Mouse (Mus musculus) limb, embryonic 10.5 days (tissue): ENCODE results near the gene Retn. TPM values are rescaled to one million over a fixed set of nuclear protein-coding genes. Genes with fewer than 3 reads are reported as not detected.

Experiments
- DNase-seq: peaks from one replicate; pipeline ENCODE4 v3.0.0-alpha.2; 2017; ENCODE audit warnings: low spot score
- H3K27ac ChIP-seq: fragments of 300-500 bp; sonication (generic); 2 replicates; pipeline ENCODE4 v1.5.1; 2016; ENCODE audit warnings: mild to moderate bottlenecking
- H3K27me3 ChIP-seq: fragments of 300-500 bp; sonication (generic); 2 replicates; pipeline ENCODE4 v1.6.1; 2016; ENCODE audit warnings: low read depth, mild to moderate bottlenecking; ENCODE audit not compliant: poor library complexity, severe bottlenecking
- H3K36me3 ChIP-seq: fragments of 300-500 bp; sonication (generic); 2 replicates; pipeline ENCODE4 v1.6.1; 2016; ENCODE audit warnings: mild to moderate bottlenecking, moderate library complexity
- H3K4me1 ChIP-seq: fragments of 300-500 bp; sonication (generic); 2 replicates; pipeline ENCODE4 v1.6.1; 2016
- H3K4me3 ChIP-seq: fragments of 300-500 bp; sonication (generic); 2 replicates; pipeline ENCODE4 v1.5.1; 2016; ENCODE audit warnings: mild to moderate bottlenecking, moderate library complexity
- H3K9me3 ChIP-seq: fragments of 300-500 bp; sonication (generic); replicated peaks from 2 replicates; pipeline ENCODE4 v1.6.1; 2016; ENCODE audit warnings: mild to moderate bottlenecking
- WGBS: fragments of 180-500 bp; shearing (Covaris S2); methylation state at CpG from one replicate; pipeline ENCODE4 v1.1.7; 2016; 5-methylcytosine and 5-hydroxymethylcytosine counted together
- polyA plus RNA-seq: library from polyadenylated mRNA; unstranded; fragments of >200 nt; fragmentation: Nextera tagmentation; extraction: Ambion mirVana; gene quantifications from 2 replicates; pipeline ENCODE4 v1.2.1, GENCODE M21; 2016

The Retn gene
- polyA plus RNA-seq, 1 experiment from 2014 or later = 0.15 TPM

DNA sequence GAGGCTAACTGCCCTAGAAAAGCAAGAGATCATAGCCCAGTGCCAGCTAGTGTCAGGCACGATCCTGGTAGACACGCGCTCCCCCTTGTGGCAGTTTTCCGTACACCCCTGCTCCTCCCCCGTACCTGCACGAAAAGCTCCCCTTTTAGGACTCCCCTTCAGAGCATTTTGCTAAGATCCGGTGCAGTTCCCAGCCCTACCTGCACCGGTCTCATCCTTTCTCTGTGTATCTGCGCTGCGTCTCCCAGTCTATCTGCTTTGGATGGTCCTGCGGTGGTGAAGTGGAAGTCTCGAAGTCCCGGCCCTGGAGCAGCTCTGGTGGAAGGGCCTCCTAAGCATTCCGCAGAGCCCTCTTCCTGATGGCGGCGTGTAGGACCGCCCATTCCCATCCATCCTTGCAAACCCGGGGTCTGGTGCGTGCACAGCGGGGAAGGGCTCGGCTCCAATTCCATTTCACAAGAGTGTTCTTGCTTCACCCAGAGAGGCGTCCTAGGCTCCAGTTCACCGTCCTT, 16.5 kb downstream of the Retn start, which contains the start of gene Fcor:
Fcor (minus strand) TSS at position 383 of the 512 bp plus-strand sequence.
- Histone ChIP-seq H3K27me3 (no peaks in the 10 kb centered on the region), H3K4me3 (peak within 1 kb of the TSS; percentile 58), H3K9me3 (no peaks in the 10 kb centered on the region), H3K4me1 (peaks cover 7% of the 10 kb centered on the region; the same call in 1 of the 2 replicates), H3K36me3 (no peaks in the 10 kb centered on the region), H3K27ac (peak within 1 kb of the TSS; percentile 84)
- peak; percentile 91 for DNase-seq
- under 1% methylated on average over 23 of the region's 23 CpGs for WGBS

DNA sequence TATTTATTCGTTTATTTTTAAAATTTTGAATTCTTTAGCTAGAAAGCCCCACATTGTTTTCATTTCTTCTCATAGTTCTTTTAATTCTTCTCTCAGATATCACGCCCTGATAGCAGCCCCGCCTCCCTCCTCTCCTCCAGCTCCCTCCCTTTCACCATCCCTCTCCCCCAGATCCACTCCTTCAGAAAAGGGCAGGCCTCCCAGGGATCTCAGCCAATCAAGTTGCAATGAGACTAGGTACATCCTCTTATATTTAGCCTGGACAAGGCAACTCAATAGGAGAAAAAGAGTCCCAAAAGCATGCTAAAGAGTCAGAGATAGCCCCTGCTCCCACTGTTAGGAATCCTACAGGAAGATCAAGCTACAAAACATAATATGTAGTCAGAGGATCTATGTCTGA, 19.1 kb downstream of the Retn start:
- 59% methylated on average over 3 of the region's 3 CpGs for WGBS

DNA sequence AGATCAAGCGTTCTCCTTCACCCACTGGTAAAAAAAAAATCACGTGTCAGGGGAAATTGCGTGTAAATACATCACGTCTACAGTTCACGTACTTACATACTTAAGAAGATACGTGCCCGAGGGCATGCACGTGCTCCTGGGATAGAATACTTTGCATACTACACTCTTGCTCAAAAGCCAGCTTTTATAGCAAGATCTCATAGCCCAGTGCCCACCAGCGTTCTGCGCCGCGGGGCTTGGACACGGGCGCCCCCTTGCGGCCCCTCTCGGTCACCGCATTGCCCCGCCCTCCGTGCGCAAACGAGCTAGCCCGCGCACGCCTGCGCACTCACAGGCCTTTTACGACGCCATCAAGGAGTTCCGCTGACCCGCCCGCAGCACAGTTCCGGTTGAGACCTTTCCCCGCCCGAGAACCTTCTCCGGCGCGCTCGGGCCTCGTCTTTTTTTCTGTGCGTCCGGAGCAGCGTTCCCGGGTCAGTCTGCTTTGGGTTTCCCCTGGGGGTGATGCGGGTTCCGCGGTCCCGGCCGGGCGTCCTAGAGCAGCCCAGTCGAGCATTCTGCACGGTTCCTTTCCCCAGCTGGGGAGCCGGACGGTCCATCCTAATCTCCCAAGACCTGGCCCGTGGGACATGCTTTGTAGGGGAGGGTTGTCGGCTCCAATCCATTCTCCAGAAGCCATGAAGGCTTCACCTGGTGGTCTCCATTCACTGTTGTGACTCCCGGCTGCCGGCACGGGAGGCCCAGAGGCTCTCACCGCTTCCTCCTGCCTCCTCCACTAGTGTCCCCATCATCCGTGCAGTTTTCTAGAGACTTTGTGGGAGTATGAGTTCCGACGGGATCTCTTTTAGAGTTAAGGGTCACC, 20.8 kb downstream of the Retn start, which contains the start of gene Trappc5:
Trappc5 (plus strand) TSS at position 169 of the 862 bp plus-strand sequence.
- no peaks in the 10 kb centered on the region; the same call in 1 of the 2 replicates for H3K9me3 ChIP-seq
- 2% methylated on average over 61 of the region's 61 CpGs for WGBS
- peaks cover 30% of the 10 kb centered on the region for H3K36me3 ChIP-seq
- peak within 1 kb of the TSS; percentile 91 for H3K4me3 ChIP-seq
- peak within 1 kb of the TSS; percentile 97 for H3K27ac ChIP-seq
- no peaks in the 10 kb centered on the region for H3K27me3 ChIP-seq
- DNase-seq = peak; percentile 95
- peaks cover 17% of the 10 kb centered on the region for H3K4me1 ChIP-seq

More for the DNA sequence above, 19.1 kb downstream of the Retn start:
- Histone ChIP-seq H3K4me3 (no peak overlapping the region), H3K9me3 (no peaks in the 10 kb centered on the region; the same call in 1 of the 2 replicates), H3K27ac (no peak overlapping the region), H3K36me3 (peaks cover 13% of the 10 kb centered on the region), H3K27me3 (no peaks in the 10 kb centered on the region), H3K4me1 (peaks cover 17% of the 10 kb centered on the region)
- DNase-seq = no peak

DNA sequence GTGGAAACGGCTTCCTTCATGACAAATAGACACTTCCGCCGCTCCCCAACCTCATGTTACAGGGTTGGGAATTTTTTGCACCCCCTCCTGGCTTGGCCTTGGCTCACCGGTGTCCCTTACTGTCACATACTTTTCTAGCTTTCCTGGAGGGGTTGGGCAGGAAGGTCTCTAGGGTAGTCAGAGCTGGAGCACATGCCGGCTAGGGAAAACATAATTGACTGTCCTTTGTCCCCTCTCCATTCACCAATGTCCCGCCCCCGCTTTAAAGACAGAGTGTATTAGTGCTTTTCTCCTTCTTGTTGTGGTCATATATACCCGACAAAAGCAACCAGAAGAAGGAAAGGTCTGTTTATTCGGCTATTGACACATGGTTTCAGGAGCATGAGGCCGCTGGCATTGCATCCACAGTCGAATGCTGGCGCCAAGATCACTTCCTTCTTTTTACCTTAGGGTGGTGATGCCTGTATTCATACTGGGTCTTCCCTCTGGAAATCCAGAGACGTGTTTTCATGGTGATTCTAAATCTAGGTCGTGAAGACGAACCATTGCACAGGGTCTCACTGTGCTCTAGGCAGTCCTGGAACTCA, 21.5 kb downstream of the Retn start:
- no peaks in the 10 kb centered on the region; the same call in 1 of the 2 replicates for H3K9me3 ChIP-seq
- H3K4me3 ChIP-seq = peak overlapping the region; percentile 91
- DNase-seq = peak; percentile 38
- peak overlapping the region; percentile 97 for H3K27ac ChIP-seq
- no peaks in the 10 kb centered on the region for H3K27me3 ChIP-seq
- 7% methylated on average over 15 of the region's 15 CpGs for WGBS
- H3K36me3 ChIP-seq = peaks cover 37% of the 10 kb centered on the region
- peaks cover 17% of the 10 kb centered on the region for H3K4me1 ChIP-seq

DNA sequence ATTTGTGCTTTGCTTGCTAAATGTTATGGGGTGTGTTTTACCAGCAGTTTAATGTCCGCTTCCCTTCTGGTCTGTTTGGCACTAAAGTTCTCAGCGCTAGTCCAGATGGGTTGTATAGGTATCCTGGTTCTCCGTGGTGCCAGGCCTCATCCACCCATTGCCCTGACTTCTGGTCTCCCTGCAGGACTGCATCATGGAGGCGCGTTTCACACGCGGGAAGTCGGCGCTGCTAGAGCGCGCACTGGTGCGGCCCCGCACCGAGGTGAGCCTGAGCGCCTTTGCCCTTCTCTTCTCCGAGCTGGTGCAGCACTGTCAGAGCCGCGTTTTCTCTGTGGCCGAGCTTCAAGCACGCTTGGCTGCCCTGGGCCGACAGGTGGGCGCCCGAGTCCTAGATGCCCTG, 23.3 kb downstream of the Retn start:
- H3K27me3 ChIP-seq = no peaks in the 10 kb centered on the region
- peaks cover 51% of the 10 kb centered on the region for H3K36me3 ChIP-seq
- no peak overlapping the region for H3K27ac ChIP-seq
- H3K4me1 ChIP-seq = peaks cover 10% of the 10 kb centered on the region
- 97% methylated on average over 23 of the region's 23 CpGs for WGBS
- DNase-seq = no peak
- no peaks in the 10 kb centered on the region; the same call in 1 of the 2 replicates for H3K9me3 ChIP-seq
- no peak overlapping the region for H3K4me3 ChIP-seq

DNA sequence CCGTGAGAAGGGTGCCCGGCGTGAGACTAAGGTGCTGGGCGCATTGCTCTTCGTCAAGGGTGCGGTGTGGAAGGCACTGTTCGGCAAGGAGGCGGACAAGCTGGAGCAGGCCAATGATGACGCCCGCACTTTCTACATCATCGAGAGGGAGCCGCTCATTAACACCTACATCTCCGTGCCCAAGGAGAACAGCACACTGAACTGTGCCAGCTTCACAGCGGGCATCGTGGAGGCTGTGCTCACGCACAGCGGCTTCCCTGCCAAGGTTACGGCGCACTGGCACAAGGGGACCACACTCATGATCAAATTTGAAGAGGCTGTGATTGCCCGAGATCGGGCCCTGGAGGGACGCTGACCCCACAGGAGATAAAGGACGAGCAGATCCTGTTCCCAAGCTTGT, 23.7 kb downstream of the Retn start:
- WGBS = 95% methylated on average over 23 of the region's 23 CpGs
- H3K27ac ChIP-seq = no peak overlapping the region
- H3K9me3 ChIP-seq = no peaks in the 10 kb centered on the region; the same call in 1 of the 2 replicates
- no peaks in the 10 kb centered on the region for H3K27me3 ChIP-seq
- peaks cover 51% of the 10 kb centered on the region for H3K36me3 ChIP-seq
- H3K4me3 ChIP-seq = no peak overlapping the region
- no peak for DNase-seq
- H3K4me1 ChIP-seq = peaks cover 10% of the 10 kb centered on the region

DNA sequence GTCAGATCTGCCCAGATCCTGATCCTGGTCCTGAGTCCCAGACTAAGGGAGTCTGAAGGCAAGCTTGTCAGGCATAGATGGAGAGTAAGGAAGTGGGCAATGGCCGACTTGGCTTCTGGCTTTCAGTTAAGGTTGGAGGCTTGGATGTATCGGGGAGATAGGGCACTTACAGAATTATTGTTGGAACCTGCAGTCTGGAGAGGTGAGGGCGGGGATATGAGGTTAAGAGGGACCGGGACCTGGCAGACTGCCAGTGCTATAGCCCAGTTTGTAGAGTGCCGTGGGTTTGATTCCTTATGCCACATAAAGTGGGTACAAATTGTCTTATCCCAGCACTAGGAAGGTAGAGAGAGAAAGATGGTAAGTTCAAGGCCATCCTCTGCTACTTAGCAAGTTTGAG, 24.1 kb downstream of the Retn start:
- DNase-seq = no peak
- H3K36me3 ChIP-seq = peaks cover 51% of the 10 kb centered on the region
- H3K4me3 ChIP-seq = no peak overlapping the region
- H3K27ac ChIP-seq = no peak overlapping the region
- 92% methylated on average over 5 of the region's 5 CpGs for WGBS
- no peaks in the 10 kb centered on the region for H3K27me3 ChIP-seq
- no peaks in the 10 kb centered on the region; the same call in 1 of the 2 replicates for H3K9me3 ChIP-seq
- peaks cover 10% of the 10 kb centered on the region for H3K4me1 ChIP-seq

DNA sequence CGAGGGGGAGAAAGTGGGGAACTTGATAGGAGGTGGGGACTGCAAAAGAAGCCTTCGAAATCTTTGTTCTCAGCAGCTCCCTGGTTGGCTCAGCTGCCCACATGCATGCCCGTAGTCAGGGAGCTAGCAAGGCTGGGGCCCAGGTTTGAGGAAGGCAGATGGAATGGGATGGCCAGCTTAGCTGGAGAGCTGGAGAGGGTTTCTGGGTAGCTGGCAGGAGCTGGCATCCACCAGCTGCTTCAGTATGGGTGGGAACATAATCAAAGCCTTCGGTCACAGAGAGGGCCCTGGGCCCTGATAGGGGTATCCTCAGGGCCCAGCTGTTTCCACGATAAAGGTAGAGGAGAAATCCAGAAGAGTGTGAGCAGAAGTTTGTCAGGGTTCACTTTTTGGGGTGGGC, 26.9 kb downstream of the Retn start:
- Histone ChIP-seq H3K9me3 (no peaks in the 10 kb centered on the region; the same call in 1 of the 2 replicates), H3K4me3 (no peak overlapping the region), H3K4me1 (peaks cover 7% of the 10 kb centered on the region), H3K27me3 (no peaks in the 10 kb centered on the region), H3K36me3 (peaks cover 51% of the 10 kb centered on the region), H3K27ac (no peak overlapping the region)
- DNase-seq = no peak
- WGBS = 89% methylated on average over 5 of the region's 5 CpGs

DNA sequence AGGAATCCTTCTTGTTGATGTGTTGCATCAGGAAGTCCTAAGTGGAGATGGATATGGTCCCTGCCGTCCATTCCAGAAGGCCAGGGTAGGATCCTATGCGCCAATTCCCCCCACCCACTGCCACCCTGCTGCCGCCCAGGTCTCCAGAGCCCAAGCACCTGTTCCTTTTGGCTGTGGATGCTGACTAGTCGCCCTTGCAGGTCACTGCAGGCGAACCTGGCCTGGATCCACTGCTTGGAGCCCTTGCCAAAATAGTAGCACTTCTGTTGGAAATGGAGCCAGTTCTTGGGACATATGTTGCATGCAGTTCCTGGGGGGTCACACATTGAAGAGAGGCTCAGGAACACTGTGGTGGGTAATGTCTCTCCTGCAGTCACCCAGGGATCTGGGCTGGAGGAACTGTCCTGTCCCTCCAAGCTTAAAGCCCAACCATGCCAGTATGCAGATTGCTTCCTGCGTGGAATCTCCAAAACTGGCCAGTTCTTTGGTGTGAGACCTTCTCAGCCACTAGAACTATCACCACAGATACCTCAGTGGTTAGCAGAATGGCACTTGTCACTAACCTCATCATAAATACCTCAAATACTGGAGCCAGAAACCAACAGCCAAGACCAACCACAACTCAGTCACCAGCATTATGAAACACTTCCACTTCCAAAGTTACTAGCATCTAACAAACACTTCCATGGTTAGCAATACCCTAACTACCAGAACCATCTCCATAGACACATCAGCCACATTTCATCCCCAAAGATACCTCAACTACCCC, 28.0 kb downstream of the Retn start:
- Histone ChIP-seq H3K9me3 (no peaks in the 10 kb centered on the region; the same call in 1 of the 2 replicates), H3K27me3 (no peaks in the 10 kb centered on the region), H3K36me3 (peaks cover 49% of the 10 kb centered on the region), H3K4me3 (no peak overlapping the region), H3K4me1 (no peaks in the 10 kb centered on the region), H3K27ac (no peak overlapping the region)
- whole genome bisulfite sequencing = 75% methylated on average over 6 of the region's 6 CpGs
- DNase-seq = no peak

DNA sequence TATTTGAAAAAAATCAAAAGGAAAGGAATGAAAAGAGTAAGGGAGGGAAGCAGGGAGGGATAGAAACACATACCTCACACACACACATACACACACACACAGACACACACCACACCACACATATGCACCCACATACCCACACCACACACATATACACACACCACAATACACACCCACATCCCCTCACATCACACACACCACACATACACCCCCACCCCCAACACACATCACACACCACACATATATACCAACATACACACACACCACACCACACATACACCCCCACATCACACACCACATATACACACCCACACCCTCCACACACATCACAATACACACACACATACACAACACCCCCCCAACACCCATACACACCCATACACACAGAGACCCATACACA, 29.0 kb downstream of the Retn start:
- H3K9me3 ChIP-seq = no peaks in the 10 kb centered on the region
- H3K36me3 ChIP-seq = peaks cover 39% of the 10 kb centered on the region
- DNase-seq = no peak
- H3K4me3 ChIP-seq = no peak overlapping the region
- no peaks in the 10 kb centered on the region for H3K27me3 ChIP-seq
- no peak overlapping the region for H3K27ac ChIP-seq
- no peaks in the 10 kb centered on the region for H3K4me1 ChIP-seq

DNA sequence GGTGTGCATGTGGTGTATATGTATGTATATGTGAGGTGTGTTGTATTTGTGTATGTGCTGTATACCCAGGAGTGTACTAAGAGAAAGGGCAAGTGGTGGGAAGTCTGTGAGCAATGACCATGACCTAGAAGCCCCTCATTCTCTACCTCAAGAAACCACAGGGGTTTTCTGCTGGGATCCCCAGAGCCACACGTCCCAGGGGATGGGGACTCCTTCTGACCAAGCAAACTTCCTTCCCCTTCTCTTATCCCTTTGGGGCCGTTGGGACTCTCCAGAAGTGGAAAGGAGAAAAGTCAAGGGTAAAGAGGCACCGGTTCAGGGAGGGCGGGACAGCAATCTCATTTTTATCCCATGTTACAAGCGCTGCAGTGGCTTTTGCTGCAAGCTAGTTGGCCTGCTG, 29.9 kb downstream of the Retn start:
- peaks cover 31% of the 10 kb centered on the region for H3K36me3 ChIP-seq
- 69% methylated on average over 5 of the region's 5 CpGs for WGBS
- no peaks in the 10 kb centered on the region for H3K4me1 ChIP-seq
- no peak overlapping the region for H3K27ac ChIP-seq
- no peak for DNase-seq
- no peaks in the 10 kb centered on the region for H3K27me3 ChIP-seq
- no peak overlapping the region for H3K4me3 ChIP-seq
- no peaks in the 10 kb centered on the region for H3K9me3 ChIP-seq

DNA sequence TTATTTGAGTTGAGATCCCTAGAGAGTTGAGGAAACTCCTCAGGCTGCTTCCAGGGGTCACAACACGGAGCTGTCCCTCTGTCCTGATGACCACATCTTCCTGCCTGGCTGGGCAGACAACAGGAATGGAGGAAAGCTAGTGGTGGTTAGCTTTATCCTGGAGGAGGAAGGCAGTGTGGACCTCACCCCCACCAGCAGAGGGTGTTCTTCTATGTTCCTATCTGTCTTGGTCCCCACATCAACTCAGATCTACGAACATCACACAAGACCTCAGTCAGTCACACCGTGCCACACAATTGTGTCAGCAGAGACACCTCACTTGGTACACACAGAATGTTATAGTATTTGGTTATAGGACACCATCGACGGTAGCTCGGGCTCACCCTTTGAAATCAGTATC, 32.0 kb downstream of the Retn start:
- DNase-seq = no peak
- no peaks in the 10 kb centered on the region for H3K9me3 ChIP-seq
- WGBS = 78% methylated on average over 6 of the region's 6 CpGs

More for the DNA sequence above, 32.0 kb downstream of the Retn start:
- H3K36me3 ChIP-seq = peaks cover 9% of the 10 kb centered on the region
- H3K4me1 ChIP-seq = no peaks in the 10 kb centered on the region
- H3K27ac ChIP-seq = no peak overlapping the region
- H3K27me3 ChIP-seq = no peaks in the 10 kb centered on the region
- no peak overlapping the region for H3K4me3 ChIP-seq
